ENCODE assay signal across 12 mouse cellular contexts in the genomic region with DNA sequence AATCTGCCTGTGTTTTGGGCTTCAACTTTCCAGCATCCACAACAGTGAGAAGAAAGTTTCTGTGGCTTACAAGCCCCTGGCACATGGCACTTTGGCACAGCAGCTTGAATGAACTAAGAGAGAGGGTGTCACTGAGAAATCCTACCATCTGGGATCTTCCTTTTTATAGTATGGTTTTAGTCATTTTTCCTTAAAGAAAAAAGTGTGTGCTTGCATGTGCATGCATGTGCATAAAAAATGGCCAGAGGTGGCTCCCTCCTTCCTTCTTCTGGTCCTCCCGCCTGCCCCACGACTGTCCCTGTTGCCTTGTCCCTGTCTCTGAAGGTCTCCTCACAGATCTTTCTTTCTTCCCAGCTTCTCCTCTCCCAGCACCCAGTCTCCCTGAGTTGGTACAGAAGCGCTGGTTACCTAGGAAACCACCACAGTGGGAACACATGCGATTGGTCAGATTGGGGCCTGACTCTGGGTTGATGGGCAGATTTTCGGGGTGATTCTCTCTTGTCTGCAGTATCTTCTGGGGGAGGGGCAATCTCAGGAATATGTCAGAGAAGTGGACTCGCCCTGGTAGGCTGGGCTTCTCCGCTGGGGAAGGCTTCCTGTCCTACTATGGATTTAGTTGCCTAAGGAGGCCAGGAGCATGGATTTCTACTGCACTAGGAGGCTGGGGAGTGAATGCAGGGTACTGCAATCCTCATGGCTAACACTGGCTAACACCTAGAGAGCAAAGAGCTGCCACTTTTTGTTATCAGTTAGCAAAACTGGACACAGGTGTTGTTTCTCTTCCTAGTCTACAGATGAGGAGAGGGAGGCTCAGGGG.
DNase-seq lines count a peak whose midpoint lies in the region; ATAC-seq lines count a peak whose summit lies in the region.
"Had no signal": no experiment of that assay in that cellular context is flagged by ENCODE, and none has a peak within 500 bp of the region (broad histone marks: within the 10 kb centered on the region; RNA-seq: fewer than 3 reads in every experiment).

No protein-coding gene starts in this region.

- no peak overlapping the region for H3K9ac ChIP-seq in forebrain, embryonic 16.5 days (replicated peaks; ENCODE audit: low read depth, low read length)
- H3K9ac ChIP-seq in neural tube, embryonic 15.5 days (replicated peaks) = no peak overlapping the region

- 36% methylated on average over 7 of the region's 7 CpGs for WGBS in forebrain, embryonic 16.5 days
- 45% methylated on average over 7 of the region's 7 CpGs for whole genome bisulfite sequencing in neural tube, embryonic 15.5 days

- H3K9me3 ChIP-seq in forebrain, embryonic 16.5 days (ENCODE audit: control insufficient read depth, low read length) = no peaks in the 10 kb centered on the region
- no peaks in the 10 kb centered on the region for H3K9me3 ChIP-seq in neural tube, embryonic 15.5 days (replicated peaks)

- no peak overlapping the region for H3K4me3 ChIP-seq in forebrain, embryonic 16.5 days (replicated peaks; ENCODE audit: low read length)
- no peak overlapping the region for H3K4me3 ChIP-seq in neural tube, embryonic 15.5 days (replicated peaks)
- H3K4me3 ChIP-seq: erythroblast, embryonic 14.5 days had no signal

- H3K36me3 ChIP-seq in forebrain, embryonic 16.5 days (ENCODE audit: control insufficient read depth, insufficient read depth) = no peaks in the 10 kb centered on the region
- no peaks in the 10 kb centered on the region for H3K36me3 ChIP-seq in neural tube, embryonic 15.5 days

- H3K27me3 ChIP-seq in forebrain, embryonic 16.5 days (replicated peaks; ENCODE audit: control insufficient read depth, insufficient read depth, low read length) = no peaks in the 10 kb centered on the region
- no peaks in the 10 kb centered on the region for H3K27me3 ChIP-seq in neural tube, embryonic 15.5 days (replicated peaks)

- peak overlapping the region; percentile 68 for H3K27ac ChIP-seq in forebrain, embryonic 16.5 days (ENCODE audit: low read length)
- no peak overlapping the region; the same call in 1 of the 2 replicates for H3K27ac ChIP-seq in neural tube, embryonic 15.5 days (replicated peaks)
- H3K27ac ChIP-seq: stomach, postnatal 0 days had no signal

- H3K4me2 ChIP-seq in forebrain, embryonic 16.5 days (ENCODE audit: low read length) = 0 out of 2 replicates have a peak overlapping the region, but pooled peaks have one; percentile 3
- H3K4me2 ChIP-seq in neural tube, embryonic 15.5 days = no peak overlapping the region

- ATAC-seq in forebrain, embryonic 16.5 days = peak; percentile 85
- ATAC-seq in neural tube, embryonic 15.5 days (ENCODE audit: low FRiP score) = peak; percentile 71
- ATAC-seq in activated CD4-positive, CD25-positive, alpha-beta regulatory T cell, adult 4 months = no peak

- peaks cover 17% of the 10 kb centered on the region for H3K4me1 ChIP-seq in forebrain, embryonic 16.5 days (replicated peaks; ENCODE audit: control insufficient read depth, insufficient read depth, low read length)
- H3K4me1 ChIP-seq in neural tube, embryonic 15.5 days = peaks cover 12% of the 10 kb centered on the region

- peak; percentile 39 to 58 for DNase-seq in layer of hippocampus, adult 18-20 months (ENCODE audit: low spot score in 2 of 2)
- DNase-seq in layer of hippocampus, postnatal 25 days (ENCODE audit: extremely low spot score in 1 of 2, low spot score in 1 of 2) = no peak
- peak; percentile 44 to 66 for DNase-seq in left cerebral cortex, adult 18-20 months (ENCODE audit: low spot score in 2 of 2)
- no peak for DNase-seq in spleen, adult 12 weeks (ENCODE audit: low spot score)
- DNase-seq in adrenal gland, adult (ENCODE audit: inconsistent age in 2 of 2, low spot score in 1 of 2) = no peak
- DNase-seq: adrenal gland, postnatal 25 days; cerebellum, adult 9-11 months had no signal

Comparison
In these comparisons a context has a peak if more than half of its experiments do, and no peak if none do; other contexts are left out.
1. DNase-seq: peak in layer of hippocampus, adult 18-20 months (2 of 2) and left cerebral cortex, adult 18-20 months (2 of 2); none in layer of hippocampus, postnatal 25 days (0 of 2), spleen, adult 12 weeks (single experiment) and adrenal gland, adult (0 of 2).